ENCODE assay signal across 17 mouse cellular contexts in the genomic region with DNA sequence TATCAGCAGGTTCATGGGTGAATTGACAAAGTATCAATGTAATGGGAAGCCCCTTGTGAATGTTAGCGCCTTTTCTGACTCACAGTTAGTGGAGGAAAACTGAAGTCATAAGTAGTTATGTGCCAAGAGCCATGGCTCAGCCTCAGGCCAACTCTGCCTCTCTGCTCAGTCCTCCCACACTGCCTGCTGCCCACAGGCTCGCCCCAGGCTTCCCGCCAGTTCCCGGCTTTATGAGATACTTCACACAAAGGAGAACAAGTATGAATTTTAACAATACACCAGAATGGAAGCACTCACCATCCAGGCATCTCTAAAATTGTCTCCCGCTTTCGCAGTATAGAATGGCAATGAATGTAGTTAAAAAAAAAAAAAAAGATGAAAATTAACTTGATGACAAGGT.
A peak's percentile ranks its signal among the peaks of the same experiment; 100 is the strongest.
DNase-seq lines count a peak whose midpoint lies in the region; ATAC-seq and TF ChIP-seq lines count a peak whose summit lies in the region.
"Had no signal": no experiment of that assay in that cellular context is flagged by ENCODE, and none has a peak within 500 bp of the region (broad histone marks: within the 10 kb centered on the region; RNA-seq: fewer than 3 reads in every experiment).

No protein-coding gene starts in this region.

- H3K4me2 ChIP-seq in forebrain, postnatal 0 days (ENCODE audit: low read depth) = no peak overlapping the region
- H3K4me2 ChIP-seq: forebrain, embryonic 15.5 days; kidney, embryonic 15.5 days; limb, embryonic 12.5 days had no signal

- no peak for TF ChIP-seq CTCF in forebrain, postnatal 0 days (IDR thresholded peaks at IDR 0.05; ENCODE audit: low read depth)

- WGBS in forebrain, postnatal 0 days = 90% methylated on average over 6 of the region's 6 CpGs

- H3K4me1 ChIP-seq in forebrain, postnatal 0 days (ENCODE audit: insufficient read depth) = no peaks in the 10 kb centered on the region
- H3K4me1 ChIP-seq: forebrain, embryonic 15.5 days; kidney, embryonic 15.5 days; limb, embryonic 12.5 days had no signal

- DNase-seq in ovary, adult 18-20 months (ENCODE audit: low spot score) = peak; percentile 5
- no peak for DNase-seq in ovary, postnatal 10 days (ENCODE audit: low spot score)
- peak; percentile 74 to 82 for DNase-seq in left cerebral cortex, adult 18-20 months (ENCODE audit: low spot score in 2 of 2)
- peak; percentile 56 to 63 for DNase-seq in right cerebral cortex, adult 2 months (ENCODE audit: low spot score in 2 of 2)
- DNase-seq in forebrain, postnatal 0 days = no peak
- no peak for DNase-seq in embryo, embryonic 10 days (ENCODE audit: low spot score)
- DNase-seq in thymus, postnatal 10 days (ENCODE audit: low spot score in 2 of 2) = no peak
- DNase-seq: adrenal gland, postnatal 14 days; cerebellum, adult 9-11 months; heart, adult 18-20 months; lung, postnatal 14 days had no signal

- H3K27ac ChIP-seq in forebrain, postnatal 0 days (ENCODE audit: low read depth, low read length) = no peak overlapping the region
- H3K27ac ChIP-seq: forebrain, embryonic 15.5 days; kidney, embryonic 15.5 days; limb, embryonic 12.5 days; liver, embryonic 14.5 days; stomach, postnatal 0 days had no signal

- no peak overlapping the region for H3K9ac ChIP-seq in forebrain, postnatal 0 days
- H3K9ac ChIP-seq: forebrain, embryonic 15.5 days; kidney, embryonic 15.5 days; limb, embryonic 12.5 days; liver, embryonic 14.5 days had no signal

- no peaks in the 10 kb centered on the region for H3K9me3 ChIP-seq in forebrain, postnatal 0 days (ENCODE audit: low read length)
- H3K9me3 ChIP-seq: forebrain, embryonic 15.5 days; kidney, embryonic 15.5 days; limb, embryonic 12.5 days had no signal

- ATAC-seq in forebrain, postnatal 0 days = no peak
- ATAC-seq: forebrain, embryonic 15.5 days had no signal

- H3K27me3 ChIP-seq in forebrain, postnatal 0 days (ENCODE audit: insufficient read depth, low read length) = no peaks in the 10 kb centered on the region
- H3K27me3 ChIP-seq: forebrain, embryonic 15.5 days; kidney, embryonic 15.5 days; limb, embryonic 12.5 days had no signal

- no peaks in the 10 kb centered on the region for H3K36me3 ChIP-seq in forebrain, postnatal 0 days (ENCODE audit: insufficient read depth)
- H3K36me3 ChIP-seq: forebrain, embryonic 15.5 days; kidney, embryonic 15.5 days; limb, embryonic 12.5 days had no signal

- H3K4me3 ChIP-seq in forebrain, postnatal 0 days (ENCODE audit: low read depth, low read length) = no peak overlapping the region
- H3K4me3 ChIP-seq: erythroblast, embryonic 14.5 days; forebrain, embryonic 15.5 days; kidney, embryonic 15.5 days; limb, embryonic 12.5 days had no signal

Comparison
In these comparisons a context has a peak if more than half of its experiments do, and no peak if none do; other contexts are left out.
1. DNase-seq: peak in ovary, adult 18-20 months (single experiment), left cerebral cortex, adult 18-20 months (2 of 2) and right cerebral cortex, adult 2 months (2 of 2); none in ovary, postnatal 10 days (single experiment), forebrain, postnatal 0 days (single experiment), embryo, embryonic 10 days (single experiment) and thymus, postnatal 10 days (0 of 2).